Mouse (Mus musculus): Measurements from ENCODE around the gene Ppp4c. TPM values are rescaled to one million over a fixed set of nuclear protein-coding genes. Genes with fewer than 3 reads are reported as not detected.

The Ppp4c gene
- polyA plus RNA-seq, 2 experiments = 238 to 268 TPM

- Histone ChIP-seq H3K4me1 (ENCODE audit: control insufficient read depth, insufficient read depth, low read length) (peaks cover 23% of the 10 kb centered on the region), H3K36me3 (ENCODE audit: control insufficient read depth, insufficient read depth, low read length) (peaks cover 50% of the 10 kb centered on the region), H3K9me3 (ENCODE audit: control insufficient read depth, low read length) (no peaks in the 10 kb centered on the region), H3K27ac (replicated peaks; ENCODE audit: low read depth, low read length) (peak overlapping the region; percentile 87), H3K27me3 (ENCODE audit: control insufficient read depth, insufficient read depth, low read length) (no peaks in the 10 kb centered on the region), H3K4me2 (replicated peaks; ENCODE audit: low read depth, low read length, severe bottlenecking) (peak overlapping the region; percentile 85), H3K9ac (ENCODE audit: low read depth, low read length, severe bottlenecking) (peak overlapping the region; percentile 74), H3K4me3 (replicated peaks; ENCODE audit: low read length) (peak overlapping the region; percentile 90)
- TF ChIP-seq POLR2A (IDR thresholded peaks at IDR 0.05; ENCODE audit: borderline replicate concordance, extremely low read depth, insufficient read depth, insufficient read length) = no peak
- under 1% methylated on average over 40 of the region's 40 CpGs for WGBS
- DNase-seq (ENCODE audit: low spot score) = no peak
- no peak; the same call in 1 of the 2 replicates for ATAC-seq (ENCODE audit: low FRiP score, low read depth)
These were observed 6.1 kb upstream of the Ppp4c start for GRCm38 (mm10) chr7:126798127-126799049.

- Histone ChIP-seq H3K4me2 (replicated peaks; ENCODE audit: low read depth, low read length, severe bottlenecking) (peak within 1 kb of the TSS; percentile 85), H3K9me3 (ENCODE audit: control insufficient read depth, low read length) (no peaks in the 10 kb centered on the region), H3K27ac (replicated peaks; ENCODE audit: low read depth, low read length) (peak within 1 kb of the TSS; percentile 87), H3K4me3 (replicated peaks; ENCODE audit: low read length) (peak within 1 kb of the TSS; percentile 90), H3K4me1 (ENCODE audit: control insufficient read depth, insufficient read depth, low read length) (peaks cover 29% of the 10 kb centered on the region), H3K36me3 (ENCODE audit: control insufficient read depth, insufficient read depth, low read length) (peaks cover 46% of the 10 kb centered on the region), H3K27me3 (ENCODE audit: control insufficient read depth, insufficient read depth, low read length) (no peaks in the 10 kb centered on the region), H3K9ac (ENCODE audit: low read depth, low read length, severe bottlenecking) (peak within 1 kb of the TSS; percentile 74)
- DNase-seq (ENCODE audit: low spot score) (no peak), ATAC-seq (ENCODE audit: low FRiP score, low read depth) (no peak)
- 34% methylated on average over 21 of the region's 21 CpGs for WGBS
- no peak for TF ChIP-seq POLR2A (IDR thresholded peaks at IDR 0.05; ENCODE audit: borderline replicate concordance, extremely low read depth, insufficient read depth, insufficient read length)
These were observed 5.3 kb upstream of the Ppp4c start, which contains the start of gene Fam57b for GRCm38 (mm10) chr7:126797411-126798126. TSS of gene Fam57b (plus strand) at chr7:126797668.

GRCm38 (mm10) chr7:126796350-126796932, 4.1 kb upstream of the Ppp4c start:
- Histone ChIP-seq H3K27ac (replicated peaks; ENCODE audit: low read depth, low read length) (no peak overlapping the region), H3K9me3 (ENCODE audit: control insufficient read depth, low read length) (no peaks in the 10 kb centered on the region), H3K4me3 (replicated peaks; ENCODE audit: low read length) (peak overlapping the region; percentile 90; the same call in 1 of the 2 replicates), H3K36me3 (ENCODE audit: control insufficient read depth, insufficient read depth, low read length) (peaks cover 43% of the 10 kb centered on the region), H3K27me3 (ENCODE audit: control insufficient read depth, insufficient read depth, low read length) (no peaks in the 10 kb centered on the region), H3K9ac (ENCODE audit: low read depth, low read length, severe bottlenecking) (no peak overlapping the region; the same call in 1 of the 2 replicates), H3K4me2 (replicated peaks; ENCODE audit: low read depth, low read length, severe bottlenecking) (no peak overlapping the region), H3K4me1 (ENCODE audit: control insufficient read depth, insufficient read depth, low read length) (peaks cover 29% of the 10 kb centered on the region)
- DNase-seq (ENCODE audit: low spot score) = no peak
- 64% methylated on average over 8 of the region's 8 CpGs for WGBS
- no peak for ATAC-seq (ENCODE audit: low FRiP score, low read depth)
- no peak for TF ChIP-seq POLR2A (IDR thresholded peaks at IDR 0.05; ENCODE audit: borderline replicate concordance, extremely low read depth, insufficient read depth, insufficient read length)

- no peak overlapping the region for H3K4me3 ChIP-seq (replicated peaks; ENCODE audit: low read length)
- H3K27me3 ChIP-seq (ENCODE audit: control insufficient read depth, insufficient read depth, low read length) = no peaks in the 10 kb centered on the region
- peaks cover 40% of the 10 kb centered on the region for H3K36me3 ChIP-seq (ENCODE audit: control insufficient read depth, insufficient read depth, low read length)
- no peak for TF ChIP-seq POLR2A (IDR thresholded peaks at IDR 0.05; ENCODE audit: borderline replicate concordance, extremely low read depth, insufficient read depth, insufficient read length)
- no peak overlapping the region for H3K27ac ChIP-seq (replicated peaks; ENCODE audit: low read depth, low read length)
- H3K4me2 ChIP-seq (replicated peaks; ENCODE audit: low read depth, low read length, severe bottlenecking) = no peak overlapping the region
- DNase-seq (ENCODE audit: low spot score) = no peak
- H3K9me3 ChIP-seq (ENCODE audit: control insufficient read depth, low read length) = no peaks in the 10 kb centered on the region
- no peak overlapping the region for H3K9ac ChIP-seq (ENCODE audit: low read depth, low read length, severe bottlenecking)
- no peak for ATAC-seq (ENCODE audit: low FRiP score, low read depth)
- 85% methylated on average over 14 of the region's 16 CpGs for WGBS
- H3K4me1 ChIP-seq (ENCODE audit: control insufficient read depth, insufficient read depth, low read length) = peaks cover 31% of the 10 kb centered on the region
These were observed 3.4 kb upstream of the Ppp4c start for GRCm38 (mm10) chr7:126795387-126796317.

All from limb, embryonic 14.5 days (tissue).